Mouse (Mus musculus) kidney, adult 2 months (tissue): ENCODE data around the gene Igsf11. TPM values are rescaled to one million over a fixed set of nuclear protein-coding genes. Genes with fewer than 3 reads are reported as not detected.

ENCODE experiments used
- DNase-seq: peaks from one replicate; pipeline ENCODE4 v3.0.0; 2021
- H3K27ac ChIP-seq: fragments of 200-500 bp; 2 replicates; pipeline ENCODE4 v1.5.1; 2012; ENCODE audit warnings: low read depth, low read length, control low read depth, inconsistent platforms; ENCODE audit not compliant: insufficient read depth
- H3K27me3 ChIP-seq: fragments of 200-500 bp; replicated peaks from 2 replicates; pipeline ENCODE4 v1.6.1; 2012; ENCODE audit warnings: mild to moderate bottlenecking, moderate library complexity, low read length, inconsistent platforms; ENCODE audit not compliant: control insufficient read depth, insufficient read depth
- H3K36me3 ChIP-seq: fragments of 200-500 bp; 2 replicates; pipeline ENCODE4 v1.6.1; 2012; ENCODE audit warnings: mild to moderate bottlenecking, moderate library complexity, low read length, inconsistent platforms; ENCODE audit not compliant: control insufficient read depth, insufficient read depth
- H3K4me1 ChIP-seq: fragments of 200-500 bp; 2 replicates; pipeline ENCODE4 v1.6.1; 2011; ENCODE audit warnings: low read length; ENCODE audit not compliant: control insufficient read depth, insufficient read depth
- H3K4me3 ChIP-seq: fragments of 200-500 bp; 2 replicates; pipeline ENCODE4 v1.5.1; 2011; ENCODE audit warnings: mild to moderate bottlenecking, low read depth, low read length, control low read depth; ENCODE audit not compliant: insufficient read depth
- CTCF ChIP-seq: fragments of 200-500 bp; conservative IDR thresholded peaks from 2 replicates; pipeline ENCODE4 v1.5.1; 2011; ENCODE audit warnings: low read depth, mild to moderate bottlenecking, control low read depth, low read length, moderate library complexity, mixed read lengths; ENCODE audit not compliant: insufficient read depth, insufficient read length
- POLR2A ChIP-seq: fragments of 200-500 bp; IDR thresholded peaks from one replicate; pipeline ENCODE4 v1.6.1; 2011; ENCODE audit warnings: low read depth, low read length, control low read depth
- WGBS: fragments of 180-500 bp; shearing (Covaris S2); methylation state at CpG from one replicate; pipeline ENCODE4 v1.1.7; 2018; 5-methylcytosine and 5-hydroxymethylcytosine counted together
- polyA plus RNA-seq: library from polyadenylated mRNA; depleted of rRNA; stranded (reverse); fragments of >200 nt; gene quantifications from 2 replicates; pipeline ENCODE4 v1.2.3, GENCODE M21; 2012

The Igsf11 gene
- polyA plus RNA-seq, 1 experiment, result 79.1 TPM

GRCm38 (mm10) chr16:38931519-38931918 lies 39.0 kb downstream of the Igsf11 start:
- TF ChIP-seq CTCF (no peak), POLR2A (no peak)
- Histone ChIP-seq H3K4me3 (no peak overlapping the region), H3K36me3 (no peaks in the 10 kb centered on the region), H3K4me1 (peaks cover 2% of the 10 kb centered on the region; the same call in 1 of the 2 replicates), H3K27me3 (no peaks in the 10 kb centered on the region), H3K27ac (no peak overlapping the region)
- no peak for DNase-seq
- 51% methylated on average over 6 of the region's 6 CpGs for WGBS

- TF ChIP-seq CTCF (no peak), POLR2A (no peak)
- WGBS, result 65% methylated on average over 3 of the region's 3 CpGs
- Histone ChIP-seq H3K36me3 (no peaks in the 10 kb centered on the region), H3K27ac (peak overlapping the region; percentile 5; the same call in 1 of the 2 replicates), H3K27me3 (no peaks in the 10 kb centered on the region), H3K4me3 (no peak overlapping the region), H3K4me1 (peaks cover 16% of the 10 kb centered on the region; the same call in 1 of the 2 replicates)
- peak; percentile 36 for DNase-seq
Observed at GRCm38 (mm10) chr16:38940805-38941204, 48.3 kb downstream of the Igsf11 start.

- WGBS, result 56% methylated on average over 6 of the region's 6 CpGs
- H3K4me1 ChIP-seq, result peaks cover 18% of the 10 kb centered on the region; the same call in 1 of the 2 replicates
- TF ChIP-seq POLR2A (no peak), CTCF (no peak)
Observed at GRCm38 (mm10) chr16:38941275-38941674, 48.8 kb downstream of the Igsf11 start.

GRCm38 (mm10) chr16:38943706-38944550 lies 51.5 kb downstream of the Igsf11 start:
- Histone ChIP-seq H3K4me1 (peaks cover 29% of the 10 kb centered on the region), H3K27me3 (no peaks in the 10 kb centered on the region), H3K36me3 (no peaks in the 10 kb centered on the region), H3K27ac (peak overlapping the region; percentile 53; the same call in 1 of the 2 replicates), H3K4me3 (no peak overlapping the region)
- WGBS, result 39% methylated on average over 5 of the region's 5 CpGs
- no peak for TF ChIP-seq CTCF
- no peak for TF ChIP-seq POLR2A
- DNase-seq, result no peak

More at GRCm38 (mm10) chr16:38941275-38941674, 48.8 kb downstream of the Igsf11 start:
- DNase-seq, result peak; percentile 43
- Histone ChIP-seq H3K27me3 (no peaks in the 10 kb centered on the region), H3K27ac (no peak overlapping the region), H3K36me3 (no peaks in the 10 kb centered on the region), H3K4me3 (no peak overlapping the region)

GRCm38 (mm10) chr16:38945111-38945510 lies 52.6 kb downstream of the Igsf11 start:
- Histone ChIP-seq H3K36me3 (no peaks in the 10 kb centered on the region), H3K27ac (peak overlapping the region; percentile 69), H3K4me1 (peaks cover 29% of the 10 kb centered on the region), H3K27me3 (no peaks in the 10 kb centered on the region), H3K4me3 (no peak overlapping the region)
- no peak for DNase-seq
- TF ChIP-seq POLR2A (no peak), CTCF (no peak)
- 60% methylated on average over 7 of the region's 7 CpGs for WGBS

GRCm38 (mm10) chr16:38945581-38945981 lies 53.1 kb downstream of the Igsf11 start:
- Histone ChIP-seq H3K4me3 (no peak overlapping the region), H3K27ac (peak overlapping the region; percentile 69), H3K4me1 (peaks cover 28% of the 10 kb centered on the region), H3K36me3 (no peaks in the 10 kb centered on the region), H3K27me3 (no peaks in the 10 kb centered on the region)
- DNase-seq, result peak; percentile 92
- TF ChIP-seq POLR2A (no peak), CTCF (no peak)
- 38% methylated on average over 10 of the region's 10 CpGs for WGBS

- WGBS, result 19% methylated on average over 7 of the region's 7 CpGs
- Histone ChIP-seq H3K4me3 (no peak overlapping the region), H3K27me3 (no peaks in the 10 kb centered on the region), H3K36me3 (no peaks in the 10 kb centered on the region), H3K27ac (peak overlapping the region; percentile 64), H3K4me1 (peaks cover 26% of the 10 kb centered on the region)
- TF ChIP-seq CTCF (no peak), POLR2A (no peak)
- DNase-seq, result peak; percentile 87
Observed at GRCm38 (mm10) chr16:38946453-38946852, 54.0 kb downstream of the Igsf11 start.
